Comparison of ENCODE assay signal across 8 mouse cellular contexts in genomic region chr4:127015294-127015993, GRCm38 (mm10). TPM values are rescaled to one million over a fixed set of nuclear protein-coding genes. Genes with fewer than 3 reads are reported as not detected.
DNase-seq lines count a peak whose midpoint lies in the region; ATAC-seq and TF ChIP-seq lines count a peak whose summit lies in the region.
"Not testable (repeated sequence)": the region's sequence is repeated elsewhere in the genome, so short reads cannot be mapped to it uniquely, and the experiment has no call there.

No protein-coding gene starts in this region.

- not testable (repeated sequence) for TF ChIP-seq POLR2A in bone marrow, adult 2 months (IDR thresholded peaks at IDR 0.05; ENCODE audit: borderline replicate concordance, control insufficient read depth, low read depth, low read length); embryonic fibroblast, embryonic 13.5 days (IDR thresholded peaks at IDR 0.05; ENCODE audit: low read depth, low read length)

- peak; percentile 93 for ATAC-seq in kidney, embryonic 15.5 days (replicated peaks; ENCODE audit: low FRiP score)
- not testable (repeated sequence) for ATAC-seq in limb, embryonic 15.5 days (ENCODE audit: insufficient number of reproducible peaks, low FRiP score, low TSS enrichment, low read depth)

- peak overlapping the region; percentile 52 for H3K4me3 ChIP-seq in bone marrow, adult 2 months (replicated peaks; ENCODE audit: control insufficient read depth, low read depth, low read length)
- not testable (repeated sequence) for H3K4me3 ChIP-seq in embryonic fibroblast, embryonic 13.5 days (ENCODE audit: insufficient read depth, low read length)
- peak overlapping the region; percentile 43 for H3K4me3 ChIP-seq in heart, embryonic 10.5 days
- H3K4me3 ChIP-seq in kidney, embryonic 15.5 days (replicated peaks), result peak overlapping the region; percentile 36
- H3K4me3 ChIP-seq in limb, embryonic 15.5 days, result peak overlapping the region; percentile 29

- peak; percentile 91 for TF ChIP-seq CTCF in bone marrow, adult 2 months (IDR thresholded peaks at IDR 0.05; ENCODE audit: control insufficient read depth, insufficient read depth, low read length)
- peak; percentile 76; the same call in 1 of the 2 replicates for TF ChIP-seq CTCF in embryonic fibroblast, embryonic 13.5 days (IDR thresholded peaks at IDR 0.05; ENCODE audit: borderline replicate concordance, insufficient read depth, low read length)

- 11% methylated on average over 14 of the region's 26 CpGs for WGBS in bone marrow, adult 2 months
- WGBS in heart, embryonic 10.5 days, result 15% methylated on average over 14 of the region's 26 CpGs
- WGBS in kidney, embryonic 15.5 days, result 13% methylated on average over 14 of the region's 26 CpGs
- 21% methylated on average over 14 of the region's 26 CpGs for WGBS in limb, embryonic 15.5 days

- not testable (repeated sequence) for H3K4me1 ChIP-seq in bone marrow, adult 2 months (ENCODE audit: control insufficient read depth, insufficient read depth, low read length); embryonic fibroblast, embryonic 13.5 days (ENCODE audit: control insufficient read depth, insufficient read depth, low read length); heart, embryonic 10.5 days; kidney, embryonic 15.5 days; limb, embryonic 15.5 days

- H3K27ac ChIP-seq in bone marrow, adult 2 months (ENCODE audit: control insufficient read depth, insufficient read depth, low read depth, low read length, poor library complexity), result peak overlapping the region; percentile 55
- H3K27ac ChIP-seq in embryonic fibroblast, embryonic 13.5 days (ENCODE audit: insufficient read depth, low read length); heart, embryonic 10.5 days; limb, embryonic 15.5 days: not testable (repeated sequence)
- H3K27ac ChIP-seq in kidney, embryonic 15.5 days, result peak overlapping the region; percentile 64

- not testable (repeated sequence) for H3K27me3 ChIP-seq in heart, embryonic 10.5 days (ENCODE audit: insufficient read depth, poor library complexity, severe bottlenecking); kidney, embryonic 15.5 days; limb, embryonic 15.5 days

- H3K9me3 ChIP-seq in heart, embryonic 10.5 days; kidney, embryonic 15.5 days (replicated peaks); limb, embryonic 15.5 days: not testable (repeated sequence)

- not testable (repeated sequence) for H3K9ac ChIP-seq in kidney, embryonic 15.5 days; limb, embryonic 15.5 days

- not testable (repeated sequence) for H3K36me3 ChIP-seq in heart, embryonic 10.5 days; kidney, embryonic 15.5 days; limb, embryonic 15.5 days

- DNase-seq in 3T3-L1 (ENCODE audit: low read depth, low spot score), result peak; percentile 73
- peak; percentile 90 for DNase-seq in heart, embryonic 10.5 days (ENCODE audit: low spot score)
- peak; percentile 54 to 82 for DNase-seq in monocyte, adult 2 months (ENCODE audit: low read depth in 1 of 2, low spot score in 2 of 2)
- peak; percentile 79 to 83 for DNase-seq in spleen, postnatal 36 days (ENCODE audit: low spot score in 2 of 2)

- H3K4me2 ChIP-seq in kidney, embryonic 15.5 days, result peak overlapping the region; percentile 39
- peak overlapping the region; percentile 31; the same call in 1 of the 2 replicates for H3K4me2 ChIP-seq in limb, embryonic 15.5 days

RNA-seq across cellular contexts. Expression of gene Sfpq, which starts 5.7 kb away (rescaled TPM):
- 379 and 425 TPM in 2 replicates for polyA plus RNA-seq in bone marrow, adult 2 months (2011; ENCODE audit: insufficient read depth, insufficient read length, low replicate concordance, missing spikeins)
- 280 and 376 TPM in 2 replicates for polyA plus RNA-seq in embryonic fibroblast, embryonic 13.5 days (2011; ENCODE audit: insufficient read length, low read depth, missing spikeins)
- polyA plus RNA-seq in heart, embryonic 10.5 days (2016; fragmentation: Nextera tagmentation; extraction: Ambion mirVana), result 49.1 and 75.9 TPM in 2 replicates
- 88.3 and 93.6 TPM in 2 replicates for polyA plus RNA-seq in kidney, embryonic 15.5 days (2015; fragmentation: Nextera tagmentation; extraction: Ambion mirVana)
- 50.2 and 71.8 TPM in 2 replicates for polyA plus RNA-seq in limb, embryonic 15.5 days (2015; fragmentation: Nextera tagmentation; extraction: Ambion mirVana)

RNA-seq across cellular contexts. Expression of gene Zmym1, which starts 45.5 kb away (rescaled TPM):
- polyA plus RNA-seq in bone marrow, adult 2 months (2011; ENCODE audit: insufficient read depth, insufficient read length, low replicate concordance, missing spikeins), result 10.7 and 20.6 TPM in 2 replicates
- polyA plus RNA-seq in embryonic fibroblast, embryonic 13.5 days (2011; ENCODE audit: insufficient read length, low read depth, missing spikeins), result 12.1 and 18.0 TPM in 2 replicates
- polyA plus RNA-seq in heart, embryonic 10.5 days (2016; fragmentation: Nextera tagmentation; extraction: Ambion mirVana), result 18.3 and 26.0 TPM in 2 replicates
- 19.4 and 19.8 TPM in 2 replicates for polyA plus RNA-seq in kidney, embryonic 15.5 days (2015; fragmentation: Nextera tagmentation; extraction: Ambion mirVana)
- 18.5 and 19.8 TPM in 2 replicates for polyA plus RNA-seq in limb, embryonic 15.5 days (2015; fragmentation: Nextera tagmentation; extraction: Ambion mirVana)

RNA-seq across cellular contexts. Expression of gene Zmym4, which starts 47.5 kb away (rescaled TPM):
- polyA plus RNA-seq in bone marrow, adult 2 months (2011; ENCODE audit: insufficient read depth, insufficient read length, low replicate concordance, missing spikeins), result 4.5 and 10.6 TPM in 2 replicates
- 53.3 and 59.7 TPM in 2 replicates for polyA plus RNA-seq in embryonic fibroblast, embryonic 13.5 days (2011; ENCODE audit: insufficient read length, low read depth, missing spikeins)
- polyA plus RNA-seq in heart, embryonic 10.5 days (2016; fragmentation: Nextera tagmentation; extraction: Ambion mirVana), result 14.9 and 16.3 TPM in 2 replicates
- polyA plus RNA-seq in kidney, embryonic 15.5 days (2015; fragmentation: Nextera tagmentation; extraction: Ambion mirVana), result 19.8 and 20.3 TPM in 2 replicates
- polyA plus RNA-seq in limb, embryonic 15.5 days (2015; fragmentation: Nextera tagmentation; extraction: Ambion mirVana), result 12.9 and 17.2 TPM in 2 replicates
